Mouse (Mus musculus) ZHBTc4 (cell line): ENCODE results near the gene Vnn3.

Source experiments
- DNase-seq: peaks from one replicate; pipeline ENCODE4 v3.0.0-alpha.2; 2011; ENCODE audit warnings: low read depth, low spot score

Gene Vnn3

GRCm38 (mm10) chr10:23851228-23851912 lies at the start of gene Vnn3:
Gene Vnn3 (plus strand): TSS chr10:23851462.
- no peak for DNase-seq

GRCm38 (mm10) chr10:23802911-23803310 lies 48.4 kb upstream of the Vnn3 start:
- no peak for DNase-seq

GRCm38 (mm10) chr10:23804665-23805064 lies 46.6 kb upstream of the Vnn3 start:
- DNase-seq = no peak

GRCm38 (mm10) chr10:23806201-23806600 lies 45.1 kb upstream of the Vnn3 start:
- DNase-seq = peak; percentile 93

GRCm38 (mm10) chr10:23811635-23812437 lies 39.4 kb upstream of the Vnn3 start:
- DNase-seq = peak; percentile 91

GRCm38 (mm10) chr10:23812438-23812759 lies 38.9 kb upstream of the Vnn3 start:
- no peak for DNase-seq

GRCm38 (mm10) chr10:23812852-23813766 lies 38.2 kb upstream of the Vnn3 start:
- DNase-seq = peak; percentile 98

- peak; percentile 78 for DNase-seq
Observed at GRCm38 (mm10) chr10:23815168-23815567, 36.1 kb upstream of the Vnn3 start.

- peak; percentile 72 for DNase-seq
Observed at GRCm38 (mm10) chr10:23816241-23816640, 35.0 kb upstream of the Vnn3 start.

GRCm38 (mm10) chr10:23826516-23826915 lies 24.7 kb upstream of the Vnn3 start:
- peak; percentile 67 for DNase-seq

- no peak for DNase-seq
Observed at GRCm38 (mm10) chr10:23836003-23836964, 15.0 kb upstream of the Vnn3 start.

- no peak for DNase-seq
Observed at GRCm38 (mm10) chr10:23837115-23837514, 14.1 kb upstream of the Vnn3 start.

- DNase-seq = no peak
Observed at GRCm38 (mm10) chr10:23838910-23839309, 12.4 kb upstream of the Vnn3 start.

GRCm38 (mm10) chr10:23839368-23839767 lies 11.9 kb upstream of the Vnn3 start:
- peak; percentile 62 for DNase-seq

- DNase-seq = no peak
Observed at GRCm38 (mm10) chr10:23840496-23840895, 10.8 kb upstream of the Vnn3 start.

GRCm38 (mm10) chr10:23852096-23852495 lies 834 bp downstream of the Vnn3 start:
- DNase-seq = no peak

- no peak for DNase-seq
Observed at GRCm38 (mm10) chr10:23864362-23865312, 13.4 kb downstream of the Vnn3 start.

- DNase-seq = no peak
Observed at GRCm38 (mm10) chr10:23880695-23881094, 29.4 kb downstream of the Vnn3 start.

- no peak for DNase-seq
Observed at GRCm38 (mm10) chr10:23884910-23885309, 33.6 kb downstream of the Vnn3 start.

- no peak for DNase-seq
Observed at GRCm38 (mm10) chr10:23886060-23886459, 34.8 kb downstream of the Vnn3 start.
